Mouse (Mus musculus) MEL (cell line): Measurements from ENCODE around the gene Fahd1. TPM values are rescaled to one million over a fixed set of nuclear protein-coding genes. Genes with fewer than 3 reads are reported as not detected.

Experiments used
- DNase-seq: peaks from one replicate; pipeline ENCODE4 v3.0.0; 2011; ENCODE audit warnings: low read depth, low spot score
- H3K27ac ChIP-seq: 2 replicates; pipeline ENCODE4 v1.5.1; 2012; ENCODE audit warnings: low read depth, mild to moderate bottlenecking, control low read depth, low read length, moderate library complexity; ENCODE audit not compliant: control insufficient read depth
- H3K27me3 ChIP-seq, 2 experiments: fragments of 150-350 bp in 1 of 2; sonication (generic) in 1 of 2; 2 replicates each; pipeline ENCODE4 v1.6.1; 2012; ENCODE audit warnings: low read length in 2 of 2, mild to moderate bottlenecking in 2 of 2, improper control_type of control experiment in 1 of 2, moderate library complexity in 1 of 2; ENCODE audit not compliant: insufficient read depth in 2 of 2, control insufficient read depth in 1 of 2
- H3K36me3 ChIP-seq, 2 experiments: 2 replicates each; pipeline ENCODE4 v1.6.1; 2012 to 2014; ENCODE audit warnings: low read length in 2 of 2, improper control_type of control experiment in 1 of 2, inconsistent platforms in 1 of 2, mild to moderate bottlenecking in 1 of 2; ENCODE audit not compliant: insufficient read depth in 2 of 2, control insufficient read depth in 1 of 2
- H3K4me1 ChIP-seq, 2 experiments: fragments of 150-350 bp in 1 of 2; sonication (generic) in 1 of 2; 2 replicates each; pipeline ENCODE4 v1.6.1; 2012; ENCODE audit warnings: low read length in 2 of 2, improper control_type of control experiment in 1 of 2, mild to moderate bottlenecking in 1 of 2; ENCODE audit not compliant: insufficient read depth in 2 of 2, control insufficient read depth in 1 of 2
- H3K4me3 ChIP-seq, 2 experiments: fragments of 150-350 bp in 1 of 2; sonication (generic) in 1 of 2; 2 replicates each; pipeline ENCODE4 v1.5.1; 2012; ENCODE audit warnings: low read depth in 2 of 2, low read length in 2 of 2, mild to moderate bottlenecking in 2 of 2, moderate library complexity in 2 of 2, control low read depth in 1 of 2, improper control_type of control experiment in 1 of 2; ENCODE audit not compliant: control insufficient read depth in 1 of 2, insufficient read depth in 1 of 2
- H3K79me2 ChIP-seq: 2 replicates; pipeline ENCODE4 v1.6.1; 2012; ENCODE audit warnings: mild to moderate bottlenecking, low read length, moderate library complexity; ENCODE audit not compliant: control insufficient read depth, poor library complexity, insufficient read depth
- H3K9ac ChIP-seq: 2 replicates; pipeline ENCODE4 v1.6.1; 2012; ENCODE audit warnings: low read depth, mild to moderate bottlenecking, control low read depth, low read length, moderate library complexity; ENCODE audit not compliant: control insufficient read depth, poor library complexity, severe bottlenecking
- H3K9me3 ChIP-seq: fragments of 150-350 bp; sonication (generic); replicated peaks from 2 replicates; pipeline ENCODE4 v1.6.1; 2012; ENCODE audit warnings: mild to moderate bottlenecking, low read length, improper control_type of control experiment, moderate library complexity; ENCODE audit not compliant: insufficient read depth
- CHD2 ChIP-seq: IDR thresholded peaks from 2 replicates; pipeline ENCODE4 v1.6.1; 2011; ENCODE audit warnings: low read length, improper control_type of control experiment
- CTCF ChIP-seq, 3 experiments: IDR thresholded peaks in 2 of 3; conservative IDR thresholded peaks in 1 of 3; 2 replicates each; pipeline ENCODE4 v1.5.1; 2011 to 2012; ENCODE audit warnings: low read length in 3 of 3, low read depth in 2 of 3, mild to moderate bottlenecking in 2 of 3, improper control_type of control experiment in 1 of 3, inconsistent platforms in 1 of 3, mixed read lengths in 1 of 3, moderate library complexity in 1 of 3; ENCODE audit not compliant: control insufficient read depth in 1 of 3, insufficient read depth in 1 of 3, poor library complexity in 1 of 3, severe bottlenecking in 1 of 3
- ELF1 ChIP-seq: IDR thresholded peaks from 2 replicates; pipeline ENCODE4 v1.6.1; 2014; ENCODE audit warnings: low read depth, mild to moderate bottlenecking, inconsistent platforms, low read length, improper control_type of control experiment, moderate library complexity
- EP300 ChIP-seq, 2 experiments: IDR thresholded peaks; 2 replicates each; pipeline ENCODE4 v1.6.1; 2011; ENCODE audit warnings: improper control_type of control experiment in 2 of 2, low read length in 2 of 2, low read depth in 1 of 2, mild to moderate bottlenecking in 1 of 2
- ETS1 ChIP-seq: IDR thresholded peaks from 2 replicates; pipeline ENCODE4 v1.6.1; 2012; ENCODE audit warnings: low read depth, mild to moderate bottlenecking, inconsistent platforms, low read length, improper control_type of control experiment, moderate library complexity
- GABPA ChIP-seq: IDR thresholded peaks from 2 replicates; pipeline ENCODE4 v1.6.1; 2012; ENCODE audit warnings: low read depth, mild to moderate bottlenecking, inconsistent platforms, low read length, improper control_type of control experiment, moderate library complexity
- GATA1 ChIP-seq: IDR thresholded peaks from 2 replicates; pipeline ENCODE4 v1.6.1; 2011; ENCODE audit warnings: low read depth, low read length, improper control_type of control experiment
- KAT2A ChIP-seq: conservative IDR thresholded peaks from 2 replicates; pipeline ENCODE4 v1.6.1; 2012; ENCODE audit warnings: low read depth, low read length, improper control_type of control experiment, inconsistent platforms
- MAX ChIP-seq: IDR thresholded peaks from 2 replicates; pipeline ENCODE4 v1.6.1; 2011; ENCODE audit warnings: low read length, improper control_type of control experiment
- MAZ ChIP-seq: IDR thresholded peaks from 2 replicates; pipeline ENCODE4 v1.6.1; 2012; ENCODE audit warnings: low read depth, mild to moderate bottlenecking, inconsistent platforms, low read length, improper control_type of control experiment
- MXI1 ChIP-seq: IDR thresholded peaks from 2 replicates; pipeline ENCODE4 v1.6.1; 2011; ENCODE audit warnings: mild to moderate bottlenecking, low read depth, low read length, improper control_type of control experiment
- NRF1 ChIP-seq: IDR thresholded peaks from 2 replicates; pipeline ENCODE4 v1.6.1; 2014; ENCODE audit warnings: low read depth, mild to moderate bottlenecking, inconsistent platforms, low read length, improper control_type of control experiment, moderate library complexity; ENCODE audit not compliant: poor library complexity, insufficient read depth, severe bottlenecking
- POLR2A ChIP-seq, 2 experiments: IDR thresholded peaks; 2 replicates each; pipeline ENCODE4 v1.6.1; 2011 to 2012; ENCODE audit warnings: low read length in 2 of 2, mild to moderate bottlenecking in 2 of 2, control low read depth in 1 of 2, improper control_type of control experiment in 1 of 2, low read depth in 1 of 2, moderate library complexity in 1 of 2; ENCODE audit not compliant: control insufficient read depth in 1 of 2, insufficient read depth in 1 of 2, poor library complexity in 1 of 2
- POLR2AphosphoS2 ChIP-seq: IDR thresholded peaks from 2 replicates; pipeline ENCODE4 v1.6.1; 2011; ENCODE audit warnings: low read length, improper control_type of control experiment
- RAD21 ChIP-seq: IDR thresholded peaks from 2 replicates; pipeline ENCODE4 v1.6.1; 2011; ENCODE audit warnings: mild to moderate bottlenecking, low read depth, low read length, improper control_type of control experiment
- RCOR1 ChIP-seq: IDR thresholded peaks from 2 replicates; pipeline ENCODE4 v1.6.1; 2012; ENCODE audit warnings: low read depth, mild to moderate bottlenecking, inconsistent platforms, low read length, improper control_type of control experiment
- SIN3A ChIP-seq: IDR thresholded peaks from 2 replicates; pipeline ENCODE4 v1.6.1; 2012; ENCODE audit warnings: low read length, improper control_type of control experiment, inconsistent platforms
- SMC3 ChIP-seq: IDR thresholded peaks from 2 replicates; pipeline ENCODE4 v1.6.1; 2011; ENCODE audit warnings: low read depth, low read length, improper control_type of control experiment
- TAL1 ChIP-seq: IDR thresholded peaks from 2 replicates; pipeline ENCODE4 v1.6.1; 2012; ENCODE audit warnings: mild to moderate bottlenecking, inconsistent platforms, low read length, moderate library complexity, mixed read lengths
- TCF12 ChIP-seq: IDR thresholded peaks from 2 replicates; pipeline ENCODE4 v1.6.1; 2014; ENCODE audit warnings: low read depth, mild to moderate bottlenecking, inconsistent platforms, low read length, improper control_type of control experiment, moderate library complexity
- USF1 ChIP-seq: IDR thresholded peaks from 2 replicates; pipeline ENCODE4 v1.6.1; 2014; ENCODE audit warnings: low read depth, mild to moderate bottlenecking, inconsistent platforms, low read length, improper control_type of control experiment, moderate library complexity
- ZC3H11A ChIP-seq: IDR thresholded peaks from 2 replicates; pipeline ENCODE4 v1.6.1; 2012; ENCODE audit warnings: low read depth, mild to moderate bottlenecking, inconsistent platforms, low read length, improper control_type of control experiment
- ZMIZ1 ChIP-seq: IDR thresholded peaks from 2 replicates; pipeline ENCODE4 v1.6.1; 2012; ENCODE audit warnings: low read depth, mild to moderate bottlenecking, inconsistent platforms, low read length, improper control_type of control experiment, moderate library complexity
- ZNF384 ChIP-seq: IDR thresholded peaks from 2 replicates; pipeline ENCODE4 v1.6.1; 2012; ENCODE audit warnings: low read depth, mild to moderate bottlenecking, inconsistent platforms, low read length, improper control_type of control experiment
- polyA plus RNA-seq, 2 experiments: library from polyadenylated mRNA; stranded (reverse) in 1 of 2; unstranded in 1 of 2; fragments of >175 nt in 1 of 2; fragments of >200 nt in 1 of 2; gene quantifications; 2 replicates each; pipeline versions ENCODE4 v1.2.1 to v1.2.4; 2012; ENCODE audit warnings: low replicate concordance in 2 of 2, low read depth in 1 of 2; ENCODE audit not compliant: insufficient read length in 2 of 2, insufficient read depth in 1 of 2, missing spikeins in 1 of 2
- total RNA-seq: library from RNA; depleted of rRNA; stranded (reverse); fragments of 300-350 nt; gene quantifications from 2 replicates; pipeline ENCODE4 v1.2.3, GENCODE M21; 2012

Fahd1 gene
- total and polyA plus RNA-seq, 3 experiments = 2.7 to 4.7 TPM; not detected in 1

DNA sequence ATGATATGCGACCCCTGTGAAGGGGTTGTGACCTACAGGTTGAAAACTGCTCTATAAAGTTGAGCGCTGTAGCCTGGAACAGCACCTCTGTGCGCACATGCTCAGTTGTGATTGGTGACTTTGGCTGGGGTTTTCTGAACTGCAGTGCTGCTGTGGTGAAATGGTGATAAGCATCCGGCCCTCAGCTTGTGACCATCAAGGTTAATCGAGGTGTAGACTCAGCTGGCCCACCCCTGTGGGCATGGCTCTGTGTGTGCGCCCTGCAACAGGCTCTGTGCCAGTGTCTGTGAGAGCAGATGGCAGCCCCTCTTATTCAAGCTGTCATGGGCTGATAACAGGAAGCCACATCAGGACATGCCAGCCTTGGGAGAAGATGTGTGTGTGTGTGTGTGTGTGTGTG, 8.8 kb upstream of the Fahd1 start:
- TF ChIP-seq EP300 (IDR thresholded peaks at IDR 0.05; ENCODE audit: low read depth in 1 of 2, low read length in 2 of 2) = peak; percentile 74 to 93
- peak; percentile 75 for TF ChIP-seq SIN3A
- TF ChIP-seq GATA1 = peak; percentile 56; the same call in 1 of the 2 replicates
- TF ChIP-seq MXI1 = peak; percentile 50
- 0 out of 2 replicates have a peak, but pooled peaks have one; percentile 23 for TF ChIP-seq POLR2AphosphoS2
- TF ChIP-seq NRF1 = peak; percentile 56
- TF ChIP-seq ELF1 = peak; percentile 48; the same call in 1 of the 2 replicates
- no peak for TF ChIP-seq USF1
- TF ChIP-seq TAL1 = peak; percentile 90
- no peak for TF ChIP-seq POLR2A (IDR thresholded peaks at IDR 0.05; ENCODE audit: control insufficient read depth in 1 of 2, insufficient read depth in 1 of 2, low read depth in 1 of 2, low read length in 2 of 2, poor library complexity in 1 of 2)
- peak; percentile 94 for TF ChIP-seq TCF12
- TF ChIP-seq ETS1 = peak; percentile 91
- TF ChIP-seq ZC3H11A = no peak
- H3K79me2 ChIP-seq = no peaks in the 10 kb centered on the region
- no peak overlapping the region for H3K9ac ChIP-seq
- H3K27me3 ChIP-seq = no peaks in the 10 kb centered on the region
- no peaks in the 10 kb centered on the region for H3K9me3 ChIP-seq
- peaks cover 0 to 11% of the 10 kb centered on the region in 2 experiments; a peak in 2 of 4 replicates for H3K36me3 ChIP-seq
- H3K27ac ChIP-seq = no peak overlapping the region
- H3K4me1 ChIP-seq = peaks cover 4 to 16% of the 10 kb centered on the region in 2 experiments
- no peak overlapping the region for H3K4me3 ChIP-seq
- peak; percentile 86 for DNase-seq

GRCm38 (mm10) chr17:24857831-24858470, 7.8 kb upstream of the Fahd1 start:
- Histone ChIP-seq H3K9me3 (no peaks in the 10 kb centered on the region), H3K4me3 (no peak overlapping the region), H3K9ac (no peak overlapping the region), H3K36me3 (peaks cover 0 to 11% of the 10 kb centered on the region in 2 experiments; a peak in 2 of 4 replicates), H3K4me1 (peaks cover 4 to 16% of the 10 kb centered on the region in 2 experiments), H3K27ac (no peak overlapping the region), H3K27me3 (no peaks in the 10 kb centered on the region)
- no peak for DNase-seq
- TF ChIP-seq RCOR1 (no peak), POLR2A (IDR thresholded peaks at IDR 0.05; ENCODE audit: control insufficient read depth in 1 of 2, insufficient read depth in 1 of 2, low read depth in 1 of 2, low read length in 2 of 2, poor library complexity in 1 of 2) (no peak), RAD21 (no peak), POLR2AphosphoS2 (no peak), ZC3H11A (no peak), MAX (no peak), CHD2 (no peak), MAZ (no peak), NRF1 (no peak), GABPA (no peak), ZNF384 (no peak), SIN3A (no peak), CTCF (IDR thresholded peaks at IDR 0.05 in 2 of 3, conservative IDR thresholded peaks at IDR 0.05 in 1 of 3; ENCODE audit: control insufficient read depth in 1 of 3, insufficient read depth in 1 of 3, low read depth in 2 of 3, low read length in 3 of 3, poor library complexity in 1 of 3, severe bottlenecking in 1 of 3) (no peak), KAT2A (no peak), TCF12 (no peak), SMC3 (no peak), ZMIZ1 (no peak), ETS1 (no peak)
- TF ChIP-seq, all 39 proteins: peak for 0
- H3K79me2 ChIP-seq = no peaks in the 10 kb centered on the region
